Mouse (Mus musculus): ENCODE measurements around the gene Cers5. TPM values are rescaled to one million over a fixed set of nuclear protein-coding genes. Genes with fewer than 3 reads are reported as not detected.
"Not testable (repeated sequence)": the region's sequence is repeated elsewhere in the genome, so short reads cannot be mapped to it uniquely, and the experiment has no call there.

Cers5 gene
- 73.3 and 78.0 TPM in 2 replicates for polyA plus RNA-seq (2016; fragmentation: Nextera tagmentation; extraction: Ambion mirVana)

GRCm38 (mm10) chr15:99772881-99772924 is at the start of gene Cers5:
Cers5 (minus strand) TSS chr15:99772885.
- H3K9me3 ChIP-seq; H3K27me3 ChIP-seq; H3K36me3 ChIP-seq; ATAC-seq (ENCODE audit: insufficient number of reproducible peaks, insufficient read depth, low FRiP score, low TSS enrichment, low read depth): not testable (repeated sequence)
- H3K4me1 ChIP-seq (replicated peaks) = peaks cover 13% of the 10 kb centered on the region
- H3K4me3 ChIP-seq (replicated peaks) = peak within 1 kb of the TSS; percentile 71
- H3K9ac ChIP-seq (replicated peaks) = peak within 1 kb of the TSS; percentile 93
- peak within 1 kb of the TSS; percentile 70 for H3K4me2 ChIP-seq
- peak within 1 kb of the TSS; percentile 94 for H3K27ac ChIP-seq

- 12% methylated on average over 14 of the region's 14 CpGs for WGBS
- ATAC-seq (ENCODE audit: insufficient number of reproducible peaks, insufficient read depth, low FRiP score, low TSS enrichment, low read depth) = peak; percentile 72
- Histone ChIP-seq H3K4me3 (replicated peaks) (peak overlapping the region; percentile 66), H3K4me1 (replicated peaks) (peaks cover 23% of the 10 kb centered on the region), H3K9me3 (0 out of 2 replicates have a peak, but pooled peaks cover 3% of the 10 kb centered on the region), H3K27ac (peak overlapping the region; percentile 100), H3K9ac (replicated peaks) (peak overlapping the region; percentile 83), H3K36me3 (peaks cover 22% of the 10 kb centered on the region), H3K4me2 (peak overlapping the region; percentile 73), H3K27me3 (no peaks in the 10 kb centered on the region)
Observed at GRCm38 (mm10) chr15:99819621-99820279, 47.1 kb upstream of the Cers5 start.

GRCm38 (mm10) chr15:99819109-99819440 is 46.4 kb upstream of the Cers5 start:
- Histone ChIP-seq H3K4me2 (peak overlapping the region; percentile 73), H3K4me1 (replicated peaks) (peaks cover 23% of the 10 kb centered on the region)
- whole genome bisulfite sequencing = 3% methylated on average over 6 of the region's 6 CpGs

GRCm38 (mm10) chr15:99818321-99819108 is 45.8 kb upstream of the Cers5 start:
- under 1% methylated on average over 13 of the region's 13 CpGs for WGBS
- H3K4me2 ChIP-seq = peak overlapping the region; percentile 73

More at GRCm38 (mm10) chr15:99819109-99819440, 46.4 kb upstream of the Cers5 start:
- peak overlapping the region; percentile 100 for H3K27ac ChIP-seq
- peak overlapping the region; percentile 66 for H3K4me3 ChIP-seq (replicated peaks)
- peak; percentile 7; the same call in 1 of the 2 replicates for ATAC-seq (ENCODE audit: insufficient number of reproducible peaks, insufficient read depth, low FRiP score, low TSS enrichment, low read depth)
- no peaks in the 10 kb centered on the region for H3K27me3 ChIP-seq
- H3K9me3 ChIP-seq = 0 out of 2 replicates have a peak, but pooled peaks cover 3% of the 10 kb centered on the region
- peak overlapping the region; percentile 83 for H3K9ac ChIP-seq (replicated peaks)
- peaks cover 27% of the 10 kb centered on the region for H3K36me3 ChIP-seq

GRCm38 (mm10) chr15:99817343-99818235 is 44.9 kb upstream of the Cers5 start:
- Histone ChIP-seq H3K27me3 (no peaks in the 10 kb centered on the region), H3K27ac (peak overlapping the region; percentile 100), H3K9me3 (0 out of 2 replicates have a peak, but pooled peaks cover 3% of the 10 kb centered on the region), H3K4me2 (peak overlapping the region; percentile 73), H3K9ac (replicated peaks) (peak overlapping the region; percentile 54), H3K36me3 (peaks cover 37% of the 10 kb centered on the region), H3K4me3 (replicated peaks) (peak overlapping the region; percentile 66), H3K4me1 (replicated peaks) (peaks cover 23% of the 10 kb centered on the region)
- 12% methylated on average over 8 of the region's 8 CpGs for WGBS
- ATAC-seq (ENCODE audit: insufficient number of reproducible peaks, insufficient read depth, low FRiP score, low TSS enrichment, low read depth) = peak; percentile 39; the same call in 1 of the 2 replicates

More at GRCm38 (mm10) chr15:99818321-99819108, 45.8 kb upstream of the Cers5 start:
- Histone ChIP-seq H3K27me3 (no peaks in the 10 kb centered on the region), H3K36me3 (peaks cover 33% of the 10 kb centered on the region), H3K4me1 (replicated peaks) (peaks cover 23% of the 10 kb centered on the region), H3K27ac (peak overlapping the region; percentile 100), H3K9me3 (0 out of 2 replicates have a peak, but pooled peaks cover 3% of the 10 kb centered on the region), H3K4me3 (replicated peaks) (peak overlapping the region; percentile 66), H3K9ac (replicated peaks) (peak overlapping the region; percentile 83)
- peak; percentile 92 for ATAC-seq (ENCODE audit: insufficient number of reproducible peaks, insufficient read depth, low FRiP score, low TSS enrichment, low read depth)

- ATAC-seq (ENCODE audit: insufficient number of reproducible peaks, insufficient read depth, low FRiP score, low TSS enrichment, low read depth) = no peak
- peaks cover 32% of the 10 kb centered on the region for H3K4me1 ChIP-seq (replicated peaks)
Observed at GRCm38 (mm10) chr15:99815999-99816398, 43.3 kb upstream of the Cers5 start.

GRCm38 (mm10) chr15:99814554-99815260 is 42.0 kb upstream of the Cers5 start:
- no peak overlapping the region for H3K9ac ChIP-seq (replicated peaks)
- no peaks in the 10 kb centered on the region for H3K27me3 ChIP-seq
- ATAC-seq (ENCODE audit: insufficient number of reproducible peaks, insufficient read depth, low FRiP score, low TSS enrichment, low read depth) = no peak
- peaks cover 46% of the 10 kb centered on the region for H3K36me3 ChIP-seq
- no peak overlapping the region for H3K4me3 ChIP-seq (replicated peaks)
- H3K9me3 ChIP-seq = 0 out of 2 replicates have a peak, but pooled peaks cover 3% of the 10 kb centered on the region
- WGBS = 92% methylated on average over 24 of the region's 24 CpGs
- no peak overlapping the region for H3K27ac ChIP-seq
- no peak overlapping the region for H3K4me2 ChIP-seq
- peaks cover 25% of the 10 kb centered on the region for H3K4me1 ChIP-seq (replicated peaks)

More at GRCm38 (mm10) chr15:99815999-99816398, 43.3 kb upstream of the Cers5 start:
- H3K4me3 ChIP-seq (replicated peaks) = no peak overlapping the region
- 0 out of 2 replicates have a peak, but pooled peaks cover 3% of the 10 kb centered on the region for H3K9me3 ChIP-seq
- no peak overlapping the region for H3K9ac ChIP-seq (replicated peaks)
- no peak overlapping the region for H3K4me2 ChIP-seq
- peaks cover 38% of the 10 kb centered on the region for H3K36me3 ChIP-seq
- H3K27ac ChIP-seq = no peak overlapping the region
- WGBS = 95% methylated on average over 4 of the region's 4 CpGs
- H3K27me3 ChIP-seq = no peaks in the 10 kb centered on the region

GRCm38 (mm10) chr15:99813639-99814038 is 41.0 kb upstream of the Cers5 start:
- Histone ChIP-seq H3K27me3 (no peaks in the 10 kb centered on the region), H3K36me3 (peaks cover 46% of the 10 kb centered on the region), H3K9me3 (0 out of 2 replicates have a peak, but pooled peaks cover 3% of the 10 kb centered on the region), H3K4me2 (no peak overlapping the region), H3K4me3 (replicated peaks) (no peak overlapping the region), H3K9ac (replicated peaks) (no peak overlapping the region), H3K27ac (no peak overlapping the region), H3K4me1 (replicated peaks) (peaks cover 26% of the 10 kb centered on the region)
- WGBS = 95% methylated on average over 6 of the region's 6 CpGs
- ATAC-seq (ENCODE audit: insufficient number of reproducible peaks, insufficient read depth, low FRiP score, low TSS enrichment, low read depth) = no peak

- peaks cover 37% of the 10 kb centered on the region for H3K4me1 ChIP-seq (replicated peaks)
- H3K4me2 ChIP-seq = no peak overlapping the region
- H3K27me3 ChIP-seq = no peaks in the 10 kb centered on the region
- 66% methylated on average over 7 of the region's 7 CpGs for WGBS
- H3K4me3 ChIP-seq (replicated peaks) = no peak overlapping the region
- ATAC-seq (ENCODE audit: insufficient number of reproducible peaks, insufficient read depth, low FRiP score, low TSS enrichment, low read depth) = no peak
- peaks cover 51% of the 10 kb centered on the region for H3K36me3 ChIP-seq
- no peak overlapping the region for H3K9ac ChIP-seq (replicated peaks)
- 0 out of 2 replicates have a peak, but pooled peaks cover 3% of the 10 kb centered on the region for H3K9me3 ChIP-seq
- no peak overlapping the region for H3K27ac ChIP-seq
Observed at GRCm38 (mm10) chr15:99812097-99812496, 39.4 kb upstream of the Cers5 start.

All from limb, embryonic 12.5 days (tissue).